Mouse (Mus musculus): ENCODE data around the gene Zfp457.

DNA sequence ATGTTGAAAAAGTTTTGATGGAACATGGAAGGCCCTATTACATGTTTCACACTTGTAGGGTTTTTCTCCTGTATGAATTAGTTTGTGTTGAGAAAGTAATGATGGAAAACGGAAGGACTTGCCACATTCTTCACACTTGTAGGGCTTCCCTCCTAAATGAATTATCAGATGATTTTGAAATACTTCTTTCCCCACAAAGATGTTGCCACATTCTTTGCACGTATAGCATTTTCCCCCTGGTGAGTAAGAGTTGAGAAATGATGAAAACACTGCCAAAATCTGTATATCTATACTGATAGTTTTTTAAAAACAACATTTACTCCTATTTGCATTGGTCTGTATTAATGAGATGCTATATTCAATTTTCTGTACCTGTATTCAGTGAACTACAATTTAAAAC lies 37.1 kb upstream of the Zfp457 start:
- TF ChIP-seq CTCF (IDR thresholded peaks at IDR 0.05; ENCODE audit: extremely low read depth, insufficient read depth, insufficient read length, insufficient replicate concordance) (no peak), POLR2A (IDR thresholded peaks at IDR 0.05; ENCODE audit: low read depth, low read length) (no peak)

Data from spleen, adult 2 months (tissue).